Mouse (Mus musculus): ENCODE results near the gene Gm28051.

The Gm28051 gene

DNA sequence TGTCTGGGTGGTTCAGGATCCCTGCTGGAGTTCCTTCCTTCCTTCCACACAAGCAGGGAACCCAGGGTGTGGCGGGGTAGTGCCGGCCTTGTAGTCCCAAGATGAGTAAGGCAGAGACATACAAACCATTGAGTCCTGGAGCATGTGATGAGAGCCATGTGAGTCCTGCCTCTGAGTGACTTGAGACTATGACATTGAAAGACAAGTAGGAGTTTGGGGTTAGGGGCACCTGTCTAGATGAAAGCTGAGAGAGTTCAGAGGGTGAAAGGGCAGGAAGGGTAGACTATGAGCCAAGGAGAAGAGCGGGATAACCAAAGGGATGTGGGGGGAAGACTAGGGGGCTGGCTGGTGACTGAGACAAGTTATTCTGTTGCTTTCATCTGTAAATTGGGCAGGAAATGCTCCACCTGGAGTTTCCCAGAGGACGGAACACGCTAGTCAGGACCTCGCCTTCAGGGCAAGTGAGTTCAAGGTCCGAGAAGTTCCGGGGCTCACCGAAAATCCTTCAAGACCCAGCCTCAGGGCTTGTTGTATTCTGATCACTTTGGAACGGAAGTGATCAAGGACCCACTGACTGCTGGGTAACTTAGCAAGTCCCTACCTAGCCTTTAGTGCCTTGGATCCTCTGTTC is 50.6 kb downstream of the Gm28051 start:
- DNase-seq (ENCODE audit: low spot score), result no peak

DNA sequence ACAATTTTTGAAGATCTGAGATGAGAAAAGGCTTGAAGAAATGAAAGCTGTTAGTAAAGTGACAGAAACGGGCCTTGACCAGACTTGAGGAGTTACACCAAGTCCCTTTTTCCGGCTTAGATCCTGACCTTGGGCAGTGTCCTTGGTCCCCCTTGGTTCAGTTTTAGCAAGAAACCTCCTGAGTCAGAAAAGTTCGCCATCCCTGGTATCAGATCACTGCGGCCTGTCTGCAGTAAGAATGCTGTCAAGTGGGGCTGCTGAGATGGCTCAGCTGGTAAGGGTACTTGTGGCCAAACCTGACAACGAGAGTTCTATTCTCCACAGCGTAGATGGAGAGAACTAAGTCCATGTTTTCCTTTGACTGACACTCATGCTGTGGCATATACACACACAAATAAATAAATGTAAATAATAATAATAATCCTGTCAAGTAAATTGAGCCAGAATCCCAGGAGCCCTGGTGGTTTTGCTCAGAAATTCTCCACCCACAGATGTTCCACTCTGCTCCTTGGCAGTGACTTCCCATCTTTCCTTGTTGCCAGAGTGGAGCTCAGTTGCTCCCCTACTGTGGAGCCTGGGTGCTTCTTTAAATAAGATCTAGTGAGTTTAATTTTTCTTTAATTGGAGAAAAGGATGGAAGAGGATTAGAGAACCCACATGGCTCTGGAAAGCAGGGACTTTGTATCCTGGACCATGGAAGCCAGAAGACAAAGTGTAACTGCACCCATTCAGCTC is 51.5 kb downstream of the Gm28051 start:
- no peak for DNase-seq (ENCODE audit: low spot score)

DNA sequence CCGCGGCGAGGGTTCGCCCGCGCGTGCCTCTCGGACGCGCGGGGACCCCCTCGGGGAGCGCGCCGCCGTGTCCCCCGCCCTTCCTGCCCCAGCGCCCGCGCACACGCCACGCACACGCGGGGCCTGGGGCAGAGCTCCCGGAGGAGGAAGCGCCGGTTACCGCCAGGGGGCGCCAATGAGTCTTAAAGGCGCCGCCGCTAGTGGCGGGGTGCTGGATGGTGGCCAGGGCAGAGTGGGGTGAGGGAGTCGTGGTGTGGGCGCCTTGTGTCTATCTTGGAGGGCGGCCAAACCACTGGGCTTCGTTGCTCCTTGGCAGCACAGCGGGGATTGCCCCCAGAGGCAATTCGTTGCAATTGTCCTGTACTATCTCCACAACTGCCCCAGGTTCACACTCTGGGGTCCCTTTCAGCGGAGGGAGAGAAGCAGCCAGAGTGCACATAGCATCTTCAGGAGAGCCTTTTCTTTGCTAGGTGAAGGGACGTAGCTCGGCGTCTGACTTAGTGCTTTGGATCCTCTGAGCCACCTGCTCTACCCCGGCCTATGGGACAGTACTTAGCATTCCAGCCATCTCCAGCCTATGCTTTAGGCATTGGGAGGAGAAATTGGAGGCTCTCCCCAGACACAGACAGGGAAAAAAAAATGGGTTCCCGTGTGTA is 52.2 kb downstream of the Gm28051 start:
- DNase-seq (ENCODE audit: low spot score), result peak; percentile 61

DNA sequence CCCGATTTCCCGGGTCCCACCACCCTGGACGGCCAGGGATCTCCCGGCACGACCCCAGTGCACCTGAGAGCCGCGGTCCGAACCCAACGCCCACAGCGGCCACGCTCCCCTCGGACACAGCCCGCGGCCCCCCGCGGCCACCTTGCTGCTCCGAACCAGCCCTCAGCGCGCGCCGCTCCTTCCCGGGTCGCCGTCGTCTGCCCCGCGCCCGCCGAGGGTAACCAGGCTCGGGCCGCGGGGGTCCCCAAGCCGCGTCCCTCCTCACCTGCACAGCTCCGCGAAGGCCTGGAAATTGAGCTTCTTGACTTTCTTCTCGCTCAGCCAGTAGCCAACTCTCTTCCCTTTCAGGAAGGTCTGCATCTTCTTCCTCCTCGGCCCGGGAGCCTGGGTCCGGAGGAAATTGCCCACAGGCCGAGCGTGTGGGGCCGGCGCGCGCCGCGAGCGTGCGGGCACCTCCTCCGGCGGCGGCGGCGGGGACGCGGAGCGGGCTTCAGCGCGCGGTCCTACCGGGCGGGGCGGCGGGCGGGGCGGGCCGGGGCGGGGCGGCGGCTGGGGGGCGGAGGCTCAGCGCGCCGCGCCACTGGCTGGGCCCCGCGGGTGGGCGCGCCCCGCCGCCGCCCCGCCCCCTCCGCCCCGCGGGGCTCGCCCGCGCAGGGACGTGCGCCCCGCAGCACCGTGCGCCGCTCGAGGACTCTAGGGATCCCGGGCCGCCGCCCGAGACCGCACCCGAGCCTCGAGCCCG is 52.9 kb downstream of the Gm28051 start, which contains the start of gene Itpk1:
TSS of gene Itpk1 (minus strand) at position 474 of the 742 bp plus-strand sequence.
- DNase-seq (ENCODE audit: low spot score), result peak; percentile 63

- DNase-seq (ENCODE audit: low spot score), result no peak
Measured at GRCm38 (mm10) chr12:102703921-102704408, 53.6 kb downstream of the Gm28051 start.

- DNase-seq (ENCODE audit: low spot score), result no peak
Measured at GRCm38 (mm10) chr12:102703441-102703840, 54.1 kb downstream of the Gm28051 start.

GRCm38 (mm10) chr12:102703111-102703412 is 54.5 kb downstream of the Gm28051 start:
- DNase-seq (ENCODE audit: low spot score), result no peak

- peak; percentile 59 for DNase-seq (ENCODE audit: low spot score)
Measured at GRCm38 (mm10) chr12:102702356-102703110, 55.0 kb downstream of the Gm28051 start.

DNA sequence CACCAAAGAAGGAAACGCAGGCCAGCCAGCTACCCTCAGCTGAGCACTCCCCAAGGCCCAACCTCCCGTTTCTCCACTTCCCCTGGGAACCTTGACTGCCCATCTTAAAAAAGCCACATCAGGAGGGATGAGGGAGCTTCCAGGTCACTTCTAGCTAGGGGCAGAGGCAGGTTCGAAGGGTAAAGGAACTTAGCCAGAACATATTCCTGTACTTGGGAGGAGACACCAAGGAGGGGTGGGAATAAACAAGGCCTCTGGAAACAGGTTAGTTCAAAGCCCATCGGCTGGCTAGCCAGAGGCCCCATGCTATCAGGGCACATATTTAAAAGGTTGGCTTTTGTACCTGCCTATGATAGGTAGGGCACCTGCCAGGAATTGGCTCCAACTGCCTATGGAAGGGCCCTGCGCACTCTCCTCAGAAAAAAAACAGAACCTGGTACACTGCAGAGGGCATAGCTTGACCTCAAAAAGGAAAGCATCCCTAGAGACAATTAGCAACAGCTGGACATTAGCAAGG is 55.8 kb downstream of the Gm28051 start:
- DNase-seq (ENCODE audit: low spot score), result no peak

DNA sequence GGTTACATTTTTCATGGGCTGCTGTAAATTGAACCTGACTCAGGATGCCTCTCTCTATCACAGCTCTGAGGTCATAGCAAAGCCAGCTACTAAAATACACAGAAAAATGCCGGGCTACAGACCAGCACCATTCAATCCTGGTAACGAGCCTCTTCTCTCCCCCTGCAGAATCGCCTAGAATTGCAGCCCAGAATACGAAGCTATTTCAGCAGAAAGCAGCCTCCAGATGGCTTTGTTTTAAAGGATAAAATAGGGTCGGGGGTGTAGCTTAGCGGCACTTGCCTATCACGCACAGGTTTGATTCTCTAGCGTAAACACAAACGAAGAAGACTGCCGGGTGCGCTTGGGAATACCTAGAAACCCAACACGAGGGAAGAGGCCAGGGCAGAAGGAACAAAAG is 57.1 kb downstream of the Gm28051 start:
- DNase-seq (ENCODE audit: low spot score), result no peak

GRCm38 (mm10) chr12:102699156-102699555 is 58.4 kb downstream of the Gm28051 start:
- no peak for DNase-seq (ENCODE audit: low spot score)

DNA sequence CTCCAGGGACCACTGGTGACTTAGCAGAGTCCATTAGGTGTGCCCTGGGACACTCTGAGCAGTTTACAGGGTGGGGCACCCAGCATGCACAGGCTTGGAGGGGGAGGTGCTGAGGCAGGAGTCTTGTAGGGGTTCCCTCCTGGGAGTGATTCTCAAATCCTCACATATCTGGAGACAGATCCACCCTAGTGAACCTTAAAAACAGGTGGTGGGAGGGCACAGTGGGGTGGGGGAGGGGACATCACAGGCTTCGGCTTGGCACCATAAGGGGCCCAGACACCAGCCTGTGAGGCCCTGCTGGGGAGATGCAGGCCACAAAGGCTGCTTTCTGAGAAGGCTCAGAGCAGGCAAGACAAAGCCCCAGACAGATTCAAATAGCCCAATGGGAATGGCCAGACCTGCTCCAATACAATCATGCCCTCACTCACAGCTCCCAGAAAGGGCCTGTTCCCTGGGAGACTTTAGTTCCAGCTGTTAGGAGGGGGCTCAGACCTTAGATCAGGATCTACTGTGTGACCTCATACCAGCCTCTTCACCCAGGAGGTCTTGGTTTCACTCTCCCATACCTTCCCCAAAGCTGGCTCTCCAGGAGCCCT is 59.4 kb downstream of the Gm28051 start:
- DNase-seq (ENCODE audit: low spot score), result no peak

DNA sequence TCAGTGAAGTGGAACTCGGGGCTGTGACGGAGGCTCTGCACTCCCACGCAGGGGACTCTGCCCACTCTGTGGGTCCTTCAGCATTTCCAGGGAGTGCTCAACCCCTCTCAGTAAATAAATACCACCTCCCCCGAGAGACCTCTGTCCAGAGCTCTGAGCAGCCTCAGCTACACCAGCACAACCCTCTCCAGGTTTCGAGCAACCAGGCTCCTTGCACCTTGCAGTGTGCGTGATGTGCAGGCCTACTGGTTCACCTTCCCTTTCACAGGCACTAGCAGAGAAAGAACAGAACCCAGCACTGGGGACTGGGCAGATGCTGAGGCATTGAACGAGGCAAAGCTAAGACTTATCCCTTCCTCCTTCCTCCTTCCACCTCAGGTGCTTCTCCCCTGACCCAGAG is 60.2 kb downstream of the Gm28051 start:
- DNase-seq (ENCODE audit: low spot score), result no peak

- no peak for DNase-seq (ENCODE audit: low spot score)
Measured at GRCm38 (mm10) chr12:102696635-102697354, 60.8 kb downstream of the Gm28051 start.

GRCm38 (mm10) chr12:102695369-102696239 is 62.0 kb downstream of the Gm28051 start:
- DNase-seq (ENCODE audit: low spot score), result no peak

GRCm38 (mm10) chr12:102691761-102692160 is 65.8 kb downstream of the Gm28051 start:
- DNase-seq (ENCODE audit: low spot score), result no peak

DNA sequence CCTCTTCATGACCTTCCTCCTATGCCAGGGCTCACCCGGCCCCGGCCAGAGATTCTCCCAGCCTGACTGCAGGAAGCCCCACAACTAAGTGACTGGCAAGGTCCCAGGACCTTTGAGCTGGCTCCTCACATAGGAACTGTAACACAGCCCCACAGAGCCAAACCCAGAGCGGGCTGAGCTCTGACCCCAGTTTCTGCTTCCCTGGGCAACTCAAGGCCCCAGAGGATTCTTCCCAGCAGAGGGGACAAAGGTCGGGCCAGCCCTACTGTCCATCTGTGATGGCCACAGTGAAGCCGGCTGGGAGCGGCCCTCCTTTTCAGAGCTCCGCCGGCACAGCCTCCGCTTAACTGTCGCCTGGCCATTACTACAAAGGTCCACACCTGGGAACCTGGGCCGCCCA is 66.4 kb downstream of the Gm28051 start:
- DNase-seq (ENCODE audit: low spot score), result peak; percentile 39

DNA sequence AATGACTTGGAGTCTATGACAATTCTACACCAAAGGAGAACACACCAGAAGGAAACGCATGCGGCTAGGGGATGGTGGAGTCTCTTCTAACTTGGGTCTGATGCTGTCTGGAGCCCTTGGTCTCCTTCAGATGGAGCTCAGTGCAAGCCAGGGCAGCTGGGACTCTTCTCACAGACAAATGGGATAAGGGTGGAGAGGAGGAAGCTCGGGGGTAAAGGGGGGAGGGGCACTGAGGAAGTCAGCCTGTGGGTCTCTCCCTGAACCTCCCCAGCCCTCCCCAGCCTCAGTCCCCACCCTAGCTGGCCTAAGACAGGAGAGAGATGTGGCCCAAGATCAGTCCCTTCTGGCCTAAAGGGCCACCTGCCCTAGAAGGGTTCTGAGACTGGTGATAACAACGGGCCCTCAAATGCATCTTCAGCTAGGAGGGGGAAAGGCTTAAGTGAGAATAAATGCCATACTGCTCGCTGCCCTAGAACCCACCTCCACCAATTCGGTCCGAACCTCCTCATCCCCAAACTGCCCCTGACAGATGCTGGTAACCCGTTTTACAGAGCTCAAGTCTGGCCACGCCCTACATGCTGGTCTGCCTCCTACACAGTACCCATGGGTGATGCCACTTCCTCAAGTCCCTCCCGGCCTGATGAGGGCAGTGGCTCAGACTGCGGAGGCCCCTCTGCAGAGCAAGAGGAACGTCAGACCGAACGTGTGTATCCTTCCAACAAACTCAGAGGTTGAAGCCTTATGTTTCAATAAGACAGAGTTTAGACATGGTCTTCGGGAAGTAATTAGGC is 67.6 kb downstream of the Gm28051 start:
- no peak for DNase-seq (ENCODE audit: low spot score)

DNA sequence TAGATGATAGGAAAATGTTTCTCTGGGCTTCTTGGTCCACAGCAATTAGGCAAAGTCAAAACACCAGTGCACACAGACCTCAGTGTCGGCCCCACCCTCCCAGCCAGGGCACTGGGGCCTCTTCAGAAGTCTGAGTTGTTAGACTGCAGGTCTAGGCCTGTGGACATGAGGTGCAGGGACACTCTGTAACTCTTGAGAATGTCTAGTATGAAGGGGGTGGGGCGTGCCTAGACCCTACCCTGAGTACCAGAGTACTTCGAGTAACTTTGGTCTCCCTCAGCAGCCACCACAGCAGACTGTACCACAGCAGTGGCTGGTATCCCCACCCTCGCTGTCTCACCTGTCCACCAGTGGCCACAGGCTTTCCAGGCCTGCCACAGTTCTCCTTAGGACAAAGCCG is 71.2 kb downstream of the Gm28051 start:
- no peak for DNase-seq (ENCODE audit: low spot score)

Data from yolk sac, embryonic 10.5 days (tissue).